Mouse (Mus musculus): ENCODE results near the gene 4930404H24Rik. TPM values are rescaled to one million over a fixed set of nuclear protein-coding genes. Genes with fewer than 3 reads are reported as not detected.

Gene 4930404H24Rik
- total RNA-seq (2012; rRNA removed) = not detected in 2 replicates

GRCm38 (mm10) chr2:153492573-153493392 lies at the start of gene 4930404H24Rik:
Gene 4930404H24Rik, plus strand, starts transcription at chr2:153492790.
- no peaks in the 10 kb centered on the region for H3K9me3 ChIP-seq (ENCODE audit: control insufficient read depth, insufficient read depth, low read depth, low read length)
- DNase-seq (ENCODE audit: low read depth, low spot score) = peak; percentile 63
- no peaks in the 10 kb centered on the region for H3K36me3 ChIP-seq (ENCODE audit: control insufficient read depth, insufficient read depth, low read length, poor library complexity, severe bottlenecking)
- in situ Hi-C loops (cut with MboI; ENCODE audit: low sequenced_read_pairs in 2 of 2, unreplicated experiment in 2 of 2) = loop anchor here in 1 of 2 experiments (25.0 kb wide), 1 partner anchor 95 kb away; no protein-coding TSS in a partner anchor
- H3K4me1 ChIP-seq (ENCODE audit: control insufficient read depth in 2 of 2, insufficient read depth in 2 of 2, low read length in 2 of 2, poor library complexity in 1 of 2) = peaks cover 5 to 26% of the 10 kb centered on the region in 2 experiments; a peak in 2 of 4 replicates
- H3K9ac ChIP-seq (ENCODE audit: insufficient read depth, low read depth, low read length, poor library complexity, severe bottlenecking) = peak within 1 kb of the TSS; percentile 46
- H3K4me3 ChIP-seq (ENCODE audit: insufficient read depth in 1 of 2, low read depth in 1 of 2, low read length in 2 of 2, poor library complexity in 1 of 2, severe bottlenecking in 1 of 2) = peak within 1 kb of the TSS; percentile 54 to 68
- TF ChIP-seq ZNF384 (IDR thresholded peaks at IDR 0.05; ENCODE audit: low read depth, low read length) (no peak), ZC3H11A (IDR thresholded peaks at IDR 0.05; ENCODE audit: borderline replicate concordance, low read depth, low read length) (no peak), CHD2 (IDR thresholded peaks at IDR 0.05; ENCODE audit: low read depth, low read length) (no peak), HCFC1 (IDR thresholded peaks at IDR 0.05; ENCODE audit: borderline replicate concordance, insufficient read depth, low read length) (no peak; the same call in 1 of the 2 replicates), MAFK (IDR thresholded peaks at IDR 0.05; ENCODE audit: insufficient read depth, low read depth, low read length) (no peak)
- H3K27ac ChIP-seq (ENCODE audit: insufficient read depth, low read depth, low read length, poor library complexity, severe bottlenecking) = no peak within 1 kb of the TSS

- Histone ChIP-seq H3K4me1 (ENCODE audit: control insufficient read depth in 2 of 2, insufficient read depth in 2 of 2, low read length in 2 of 2, poor library complexity in 1 of 2) (peaks cover 0 to 17% of the 10 kb centered on the region in 2 experiments; a peak in 2 of 4 replicates), H3K9me3 (ENCODE audit: control insufficient read depth, insufficient read depth, low read depth, low read length) (no peaks in the 10 kb centered on the region), H3K36me3 (ENCODE audit: control insufficient read depth, insufficient read depth, low read length, poor library complexity, severe bottlenecking) (no peaks in the 10 kb centered on the region), H3K9ac (ENCODE audit: insufficient read depth, low read depth, low read length, poor library complexity, severe bottlenecking) (peak overlapping the region; percentile 76), H3K4me3 (ENCODE audit: insufficient read depth in 1 of 2, low read depth in 1 of 2, low read length in 2 of 2, poor library complexity in 1 of 2, severe bottlenecking in 1 of 2) (peak overlapping the region; percentile 77 to 84), H3K27ac (ENCODE audit: insufficient read depth, low read depth, low read length, poor library complexity, severe bottlenecking) (no peak overlapping the region)
- no peak for TF ChIP-seq CHD2 (IDR thresholded peaks at IDR 0.05; ENCODE audit: low read depth, low read length)
- no peak for TF ChIP-seq MAFK (IDR thresholded peaks at IDR 0.05; ENCODE audit: insufficient read depth, low read depth, low read length)
- no peak for TF ChIP-seq HCFC1 (IDR thresholded peaks at IDR 0.05; ENCODE audit: borderline replicate concordance, insufficient read depth, low read length)
- no peak for TF ChIP-seq ZC3H11A (IDR thresholded peaks at IDR 0.05; ENCODE audit: borderline replicate concordance, low read depth, low read length)
- no peak for TF ChIP-seq ZNF384 (IDR thresholded peaks at IDR 0.05; ENCODE audit: low read depth, low read length)
- in situ Hi-C loops (cut with MboI; ENCODE audit: low sequenced_read_pairs in 2 of 2, unreplicated experiment in 2 of 2) = no loop called here
- DNase-seq (ENCODE audit: low read depth, low spot score) = no peak
These were observed 49.0 kb upstream of the 4930404H24Rik start for GRCm38 (mm10) chr2:153443434-153444240.

GRCm38 (mm10) chr2:153444254-153445136 lies 48.1 kb upstream of the 4930404H24Rik start:
- peaks cover 0 to 17% of the 10 kb centered on the region in 2 experiments; a peak in 2 of 4 replicates for H3K4me1 ChIP-seq (ENCODE audit: control insufficient read depth in 2 of 2, insufficient read depth in 2 of 2, low read length in 2 of 2, poor library complexity in 1 of 2)

More at GRCm38 (mm10) chr2:153444254-153445136, 48.1 kb upstream of the 4930404H24Rik start:
- Histone ChIP-seq H3K36me3 (ENCODE audit: control insufficient read depth, insufficient read depth, low read length, poor library complexity, severe bottlenecking) (no peaks in the 10 kb centered on the region), H3K4me3 (ENCODE audit: insufficient read depth in 1 of 2, low read depth in 1 of 2, low read length in 2 of 2, poor library complexity in 1 of 2, severe bottlenecking in 1 of 2) (peak overlapping the region; percentile 77 to 84), H3K9ac (ENCODE audit: insufficient read depth, low read depth, low read length, poor library complexity, severe bottlenecking) (peak overlapping the region; percentile 76), H3K27ac (ENCODE audit: insufficient read depth, low read depth, low read length, poor library complexity, severe bottlenecking) (no peak overlapping the region; the same call in 1 of the 2 replicates), H3K9me3 (ENCODE audit: control insufficient read depth, insufficient read depth, low read depth, low read length) (no peaks in the 10 kb centered on the region)
- DNase-seq (ENCODE audit: low read depth, low spot score) = no peak
- in situ Hi-C loops (cut with MboI; ENCODE audit: low sequenced_read_pairs in 2 of 2, unreplicated experiment in 2 of 2) = no loop called here
- TF ChIP-seq ZC3H11A (IDR thresholded peaks at IDR 0.05; ENCODE audit: borderline replicate concordance, low read depth, low read length) = no peak
- TF ChIP-seq ZNF384 (IDR thresholded peaks at IDR 0.05; ENCODE audit: low read depth, low read length) = no peak
- TF ChIP-seq HCFC1 (IDR thresholded peaks at IDR 0.05; ENCODE audit: borderline replicate concordance, insufficient read depth, low read length) = no peak
- TF ChIP-seq CHD2 (IDR thresholded peaks at IDR 0.05; ENCODE audit: low read depth, low read length) = no peak
- no peak for TF ChIP-seq MAFK (IDR thresholded peaks at IDR 0.05; ENCODE audit: insufficient read depth, low read depth, low read length)
